Mouse (Mus musculus) hindbrain, embryonic 11.5 days (tissue): ENCODE results near the gene Srebf1. TPM values are rescaled to one million over a fixed set of nuclear protein-coding genes. Genes with fewer than 3 reads are reported as not detected.

Experiments
- ATAC-seq: fragments of 200-750 bp; cut with Nextera tagmentation; 2 replicates; pipeline ENCODE4 v1.8.0; 2017; ENCODE audit warnings: mild to moderate bottlenecking, moderate TSS enrichment, moderate library complexity; ENCODE audit not compliant: low FRiP score
- DNase-seq: peaks from one replicate; pipeline ENCODE4 v3.0.0-alpha.2; 2015; ENCODE audit warnings: low spot score
- H3K27ac ChIP-seq: fragments of 300-500 bp; sonication (generic); 2 replicates; pipeline ENCODE4 v1.5.1; 2014; ENCODE audit warnings: mild to moderate bottlenecking, low read depth, low read length
- H3K27me3 ChIP-seq: fragments of 300-500 bp; sonication (generic); 2 replicates; pipeline ENCODE4 v1.6.1; 2014; ENCODE audit warnings: mild to moderate bottlenecking, low read length, moderate library complexity, mixed read lengths; ENCODE audit not compliant: control insufficient read depth, insufficient read depth
- H3K36me3 ChIP-seq: fragments of 300-500 bp; sonication (generic); 2 replicates; pipeline ENCODE4 v1.6.1; 2014; ENCODE audit warnings: mild to moderate bottlenecking, low read length, moderate library complexity, mixed read lengths; ENCODE audit not compliant: control insufficient read depth, insufficient read depth
- H3K4me1 ChIP-seq: fragments of 300-500 bp; sonication (generic); replicated peaks from 2 replicates; pipeline ENCODE4 v1.6.1; 2014; ENCODE audit warnings: low read length, mixed read lengths; ENCODE audit not compliant: control insufficient read depth, insufficient read depth
- H3K4me2 ChIP-seq: fragments of 300-500 bp; sonication (generic); replicated peaks from 2 replicates; pipeline ENCODE4 v1.6.1; 2014; ENCODE audit warnings: mild to moderate bottlenecking, low read depth, low read length
- H3K4me3 ChIP-seq: fragments of 300-500 bp; sonication (generic); 2 replicates; pipeline ENCODE4 v1.5.1; 2014; ENCODE audit warnings: low read depth, low read length
- H3K9ac ChIP-seq: fragments of 300-500 bp; sonication (generic); 2 replicates; pipeline ENCODE4 v1.6.1; 2014; ENCODE audit warnings: low read depth, low read length
- H3K9me3 ChIP-seq: fragments of 300-500 bp; sonication (generic); 2 replicates; pipeline ENCODE4 v1.6.1; 2016; ENCODE audit warnings: low read length; ENCODE audit not compliant: control insufficient read depth
- WGBS: fragments of 180-500 bp; shearing (Covaris S2); extraction: QIAGEN DNeasy Blood & Tissue Kit; methylation state at CpG from one replicate; pipeline ENCODE4 v1.1.7; 2014; 5-methylcytosine and 5-hydroxymethylcytosine counted together
- polyA plus RNA-seq: library from polyadenylated mRNA; unstranded; fragments of >200 nt; fragmentation: Nextera tagmentation; extraction: Ambion mirVana; gene quantifications from 2 replicates; pipeline ENCODE4 v1.2.1, GENCODE M21; 2014

Srebf1 gene
- polyA plus RNA-seq, 1 experiment from 2014 or later = 40.4 TPM

GRCm38 (mm10) chr11:60176182-60176974 lies 46.0 kb downstream of the Srebf1 start:
- H3K36me3 ChIP-seq = no peaks in the 10 kb centered on the region
- H3K4me2 ChIP-seq = peak overlapping the region; percentile 100
- DNase-seq (peak; percentile 79), ATAC-seq (peak; percentile 78)
- H3K27ac ChIP-seq = peak overlapping the region; percentile 97
- peaks cover 23% of the 10 kb centered on the region for H3K4me1 ChIP-seq
- under 1% methylated on average over 71 of the region's 71 CpGs for WGBS
- no peaks in the 10 kb centered on the region for H3K27me3 ChIP-seq
- peak overlapping the region; percentile 79 for H3K9ac ChIP-seq
- no peaks in the 10 kb centered on the region for H3K9me3 ChIP-seq
- H3K4me3 ChIP-seq = peak overlapping the region; percentile 64

- no peaks in the 10 kb centered on the region for H3K36me3 ChIP-seq
- DNase-seq = peak; percentile 76
- peak overlapping the region; percentile 79 for H3K9ac ChIP-seq
- H3K27ac ChIP-seq = peak overlapping the region; percentile 97
- H3K4me2 ChIP-seq = peak overlapping the region; percentile 100
- H3K9me3 ChIP-seq = no peaks in the 10 kb centered on the region
- peak; percentile 43 for ATAC-seq
- peak overlapping the region; percentile 64 for H3K4me3 ChIP-seq
- no peaks in the 10 kb centered on the region for H3K27me3 ChIP-seq
- WGBS = under 1% methylated on average over 64 of the region's 66 CpGs
- H3K4me1 ChIP-seq = peaks cover 23% of the 10 kb centered on the region
These were observed 46.8 kb downstream of the Srebf1 start for GRCm38 (mm10) chr11:60175371-60176181.

- Histone ChIP-seq H3K4me1 (peaks cover 22% of the 10 kb centered on the region), H3K27me3 (no peaks in the 10 kb centered on the region), H3K36me3 (no peaks in the 10 kb centered on the region), H3K27ac (no peak overlapping the region), H3K9ac (no peak overlapping the region), H3K9me3 (no peaks in the 10 kb centered on the region), H3K4me3 (no peak overlapping the region), H3K4me2 (no peak overlapping the region)
- WGBS = 84% methylated on average over 10 of the region's 10 CpGs
- no peak for DNase-seq
- no peak for ATAC-seq
These were observed 48.7 kb downstream of the Srebf1 start for GRCm38 (mm10) chr11:60173606-60174184.

GRCm38 (mm10) chr11:60172074-60172473 lies 50.3 kb downstream of the Srebf1 start:
- H3K9me3 ChIP-seq = no peaks in the 10 kb centered on the region
- no peak for ATAC-seq
- DNase-seq = no peak
- peaks cover 9% of the 10 kb centered on the region for H3K4me1 ChIP-seq
- 88% methylated on average over 3 of the region's 3 CpGs for WGBS
- H3K4me2 ChIP-seq = no peak overlapping the region
- H3K4me3 ChIP-seq = no peak overlapping the region
- no peak overlapping the region for H3K9ac ChIP-seq
- no peaks in the 10 kb centered on the region for H3K27me3 ChIP-seq
- no peak overlapping the region for H3K27ac ChIP-seq
- no peaks in the 10 kb centered on the region for H3K36me3 ChIP-seq

- Histone ChIP-seq H3K27me3 (no peaks in the 10 kb centered on the region), H3K4me2 (no peak overlapping the region; the same call in 1 of the 2 replicates), H3K4me3 (no peak overlapping the region), H3K4me1 (peaks cover 9% of the 10 kb centered on the region), H3K27ac (peak overlapping the region; percentile 45), H3K9me3 (no peaks in the 10 kb centered on the region), H3K9ac (0 out of 2 replicates have a peak overlapping the region, but pooled peaks have one; percentile 12), H3K36me3 (no peaks in the 10 kb centered on the region)
- 52% methylated on average over 9 of the region's 9 CpGs for whole genome bisulfite sequencing
- DNase-seq (no peak), ATAC-seq (no peak)
These were observed 53.6 kb downstream of the Srebf1 start for GRCm38 (mm10) chr11:60168780-60169179.

- no peak for ATAC-seq
- Histone ChIP-seq H3K4me3 (no peak overlapping the region), H3K4me2 (no peak overlapping the region), H3K27me3 (no peaks in the 10 kb centered on the region), H3K36me3 (no peaks in the 10 kb centered on the region), H3K27ac (peak overlapping the region; percentile 39; the same call in 1 of the 2 replicates), H3K9ac (no peak overlapping the region), H3K4me1 (peaks cover 13% of the 10 kb centered on the region), H3K9me3 (no peaks in the 10 kb centered on the region)
- 48% methylated on average over 5 of the region's 5 CpGs for WGBS
- DNase-seq = peak; percentile 37
These were observed 57.3 kb downstream of the Srebf1 start for GRCm38 (mm10) chr11:60165076-60165475.

- H3K4me2 ChIP-seq = no peak overlapping the region
- no peak for ATAC-seq
- no peak overlapping the region for H3K4me3 ChIP-seq
- no peaks in the 10 kb centered on the region for H3K27me3 ChIP-seq
- H3K9ac ChIP-seq = no peak overlapping the region
- H3K36me3 ChIP-seq = no peaks in the 10 kb centered on the region
- DNase-seq = no peak
- H3K9me3 ChIP-seq = no peaks in the 10 kb centered on the region
- peaks cover 13% of the 10 kb centered on the region for H3K4me1 ChIP-seq
- 91% methylated on average over 6 of the region's 6 CpGs for WGBS
- peak overlapping the region; percentile 39; the same call in 1 of the 2 replicates for H3K27ac ChIP-seq
These were observed 57.9 kb downstream of the Srebf1 start for GRCm38 (mm10) chr11:60164450-60164849.

- Histone ChIP-seq H3K9ac (no peak overlapping the region), H3K4me2 (no peak overlapping the region), H3K4me1 (peaks cover 12% of the 10 kb centered on the region), H3K27me3 (no peaks in the 10 kb centered on the region), H3K27ac (no peak overlapping the region), H3K9me3 (no peaks in the 10 kb centered on the region), H3K4me3 (no peak overlapping the region), H3K36me3 (no peaks in the 10 kb centered on the region)
- 90% methylated on average over 4 of the region's 4 CpGs for WGBS
- ATAC-seq (no peak), DNase-seq (no peak)
These were observed 59.0 kb downstream of the Srebf1 start for GRCm38 (mm10) chr11:60163362-60163761.
